Mouse (Mus musculus): ENCODE data around the gene Cobll1. TPM values are rescaled to one million over a fixed set of nuclear protein-coding genes. Genes with fewer than 3 reads are reported as not detected.

Gene Cobll1
- polyA plus RNA-seq, 1 experiment: 6.3 TPM

- 46% methylated on average over 6 of the region's 6 CpGs for WGBS
These were observed 93.6 kb downstream of the Cobll1 start for GRCm38 (mm10) chr2:65145421-65146117.

GRCm38 (mm10) chr2:65141093-65141661 is 98.0 kb downstream of the Cobll1 start:
- 69% methylated on average over 4 of the region's 4 CpGs for WGBS
- TF ChIP-seq POLR2A (IDR thresholded peaks at IDR 0.05; ENCODE audit: borderline replicate concordance, control insufficient read depth, low read depth, low read length) (no peak), CTCF (IDR thresholded peaks at IDR 0.05; ENCODE audit: control insufficient read depth, insufficient read depth, low read length) (no peak)
- H3K27ac ChIP-seq (ENCODE audit: control insufficient read depth, insufficient read depth, low read depth, low read length, poor library complexity): no peak overlapping the region
- H3K4me3 ChIP-seq (replicated peaks; ENCODE audit: control insufficient read depth, low read depth, low read length): no peak overlapping the region
- no peaks in the 10 kb centered on the region for H3K4me1 ChIP-seq (ENCODE audit: control insufficient read depth, insufficient read depth, low read length)

More at GRCm38 (mm10) chr2:65145421-65146117, 93.6 kb downstream of the Cobll1 start:
- TF ChIP-seq POLR2A (IDR thresholded peaks at IDR 0.05; ENCODE audit: borderline replicate concordance, control insufficient read depth, low read depth, low read length): no peak
- no peak for TF ChIP-seq CTCF (IDR thresholded peaks at IDR 0.05; ENCODE audit: control insufficient read depth, insufficient read depth, low read length)
- Histone ChIP-seq H3K4me3 (replicated peaks; ENCODE audit: control insufficient read depth, low read depth, low read length) (no peak overlapping the region), H3K27ac (ENCODE audit: control insufficient read depth, insufficient read depth, low read depth, low read length, poor library complexity) (no peak overlapping the region), H3K4me1 (ENCODE audit: control insufficient read depth, insufficient read depth, low read length) (no peaks in the 10 kb centered on the region)

- no peak for TF ChIP-seq CTCF (IDR thresholded peaks at IDR 0.05; ENCODE audit: control insufficient read depth, insufficient read depth, low read length)
- TF ChIP-seq POLR2A (IDR thresholded peaks at IDR 0.05; ENCODE audit: borderline replicate concordance, control insufficient read depth, low read depth, low read length): no peak
- WGBS: 87% methylated on average over 6 of the region's 6 CpGs
- Histone ChIP-seq H3K27ac (ENCODE audit: control insufficient read depth, insufficient read depth, low read depth, low read length, poor library complexity) (no peak overlapping the region), H3K4me3 (replicated peaks; ENCODE audit: control insufficient read depth, low read depth, low read length) (no peak overlapping the region), H3K4me1 (ENCODE audit: control insufficient read depth, insufficient read depth, low read length) (no peaks in the 10 kb centered on the region)
These were observed 98.8 kb downstream of the Cobll1 start for GRCm38 (mm10) chr2:65140330-65140922.

GRCm38 (mm10) chr2:65139606-65140329 is 99.4 kb downstream of the Cobll1 start:
- H3K4me3 ChIP-seq (replicated peaks; ENCODE audit: control insufficient read depth, low read depth, low read length): no peak overlapping the region
- TF ChIP-seq POLR2A (IDR thresholded peaks at IDR 0.05; ENCODE audit: borderline replicate concordance, control insufficient read depth, low read depth, low read length): no peak
- TF ChIP-seq CTCF (IDR thresholded peaks at IDR 0.05; ENCODE audit: control insufficient read depth, insufficient read depth, low read length): no peak
- 72% methylated on average over 4 of the region's 4 CpGs for WGBS

GRCm38 (mm10) chr2:65138992-65139391 is 100.2 kb downstream of the Cobll1 start:
- WGBS: 26% methylated on average over 5 of the region's 5 CpGs
- Histone ChIP-seq H3K27ac (ENCODE audit: control insufficient read depth, insufficient read depth, low read depth, low read length, poor library complexity) (no peak overlapping the region), H3K4me1 (ENCODE audit: control insufficient read depth, insufficient read depth, low read length) (no peaks in the 10 kb centered on the region), H3K4me3 (replicated peaks; ENCODE audit: control insufficient read depth, low read depth, low read length) (no peak overlapping the region)
- TF ChIP-seq CTCF (IDR thresholded peaks at IDR 0.05; ENCODE audit: control insufficient read depth, insufficient read depth, low read length): no peak
- no peak for TF ChIP-seq POLR2A (IDR thresholded peaks at IDR 0.05; ENCODE audit: borderline replicate concordance, control insufficient read depth, low read depth, low read length)

More at GRCm38 (mm10) chr2:65139606-65140329, 99.4 kb downstream of the Cobll1 start:
- Histone ChIP-seq H3K4me1 (ENCODE audit: control insufficient read depth, insufficient read depth, low read length) (no peaks in the 10 kb centered on the region), H3K27ac (ENCODE audit: control insufficient read depth, insufficient read depth, low read depth, low read length, poor library complexity) (no peak overlapping the region)

GRCm38 (mm10) chr2:65126141-65126783 is 112.9 kb downstream of the Cobll1 start:
- Histone ChIP-seq H3K4me3 (replicated peaks; ENCODE audit: control insufficient read depth, low read depth, low read length) (no peak overlapping the region), H3K4me1 (ENCODE audit: control insufficient read depth, insufficient read depth, low read length) (no peaks in the 10 kb centered on the region), H3K27ac (ENCODE audit: control insufficient read depth, insufficient read depth, low read depth, low read length, poor library complexity) (no peak overlapping the region)
- WGBS: 86% methylated on average over 12 of the region's 12 CpGs
- TF ChIP-seq CTCF (IDR thresholded peaks at IDR 0.05; ENCODE audit: control insufficient read depth, insufficient read depth, low read length) (no peak), POLR2A (IDR thresholded peaks at IDR 0.05; ENCODE audit: borderline replicate concordance, control insufficient read depth, low read depth, low read length) (no peak)

GRCm38 (mm10) chr2:65123702-65124101 is 115.5 kb downstream of the Cobll1 start:
- Histone ChIP-seq H3K27ac (ENCODE audit: control insufficient read depth, insufficient read depth, low read depth, low read length, poor library complexity) (no peak overlapping the region), H3K4me3 (replicated peaks; ENCODE audit: control insufficient read depth, low read depth, low read length) (no peak overlapping the region), H3K4me1 (ENCODE audit: control insufficient read depth, insufficient read depth, low read length) (no peaks in the 10 kb centered on the region; the same call in 1 of the 2 replicates)
- TF ChIP-seq CTCF (IDR thresholded peaks at IDR 0.05; ENCODE audit: control insufficient read depth, insufficient read depth, low read length) (no peak), POLR2A (IDR thresholded peaks at IDR 0.05; ENCODE audit: borderline replicate concordance, control insufficient read depth, low read depth, low read length) (no peak)
- 90% methylated on average over 3 of the region's 3 CpGs for WGBS

Measured in bone marrow, adult 2 months (tissue).